Mouse (Mus musculus): ENCODE results near the gene Trabd2b.

The Trabd2b gene

DNA sequence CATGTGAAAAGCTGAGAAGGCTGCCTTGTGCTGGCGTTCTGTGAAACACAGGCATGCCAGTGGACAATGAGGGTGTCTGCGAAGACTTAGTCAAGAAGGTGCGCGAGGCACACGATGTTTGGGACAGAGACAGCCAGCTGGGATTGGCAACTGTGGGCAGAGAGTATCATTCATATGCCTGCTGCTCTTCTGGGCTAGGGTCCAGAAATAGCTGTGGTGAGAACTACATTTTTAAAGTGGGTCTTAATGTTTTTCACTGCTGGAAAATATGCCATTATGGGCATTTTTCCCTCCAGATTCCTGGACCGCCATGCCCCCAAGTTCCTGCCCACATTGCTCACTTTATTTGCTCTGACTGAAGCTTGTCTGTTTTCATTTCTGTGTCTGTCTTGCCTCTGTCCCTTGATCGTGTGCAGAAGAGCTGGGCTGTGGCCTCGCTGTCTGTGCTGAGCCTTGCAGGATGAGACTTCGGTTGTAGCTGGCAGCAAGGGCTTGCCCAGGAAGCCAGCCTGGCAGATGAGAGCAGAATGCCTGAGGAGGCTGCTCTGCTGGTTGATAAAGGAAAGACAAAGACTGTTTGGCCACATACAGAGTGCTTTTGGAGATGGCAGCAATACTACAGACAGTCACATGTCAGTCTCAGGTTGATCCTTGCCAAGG, 42.0 kb downstream of the Trabd2b start:
- DNase-seq, result no peak

DNA sequence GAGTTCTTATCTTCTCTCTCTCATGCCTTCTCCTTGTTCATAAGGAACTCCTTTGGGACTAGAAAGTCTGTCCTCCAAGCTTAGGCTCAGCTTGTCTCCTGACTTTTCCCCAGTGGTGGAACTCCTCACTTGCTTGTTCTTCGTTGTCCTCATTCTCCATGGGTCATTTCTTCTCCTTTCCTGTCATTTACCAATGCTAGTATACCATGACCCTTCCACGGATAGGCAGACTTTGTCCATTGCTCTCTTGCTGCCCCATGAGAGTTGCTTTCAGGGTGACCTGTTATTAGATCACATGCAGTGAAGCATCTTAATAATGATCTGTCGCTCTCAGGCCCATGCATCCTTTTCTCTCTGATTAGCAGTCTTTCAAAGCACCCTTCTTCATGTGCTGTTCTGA, 46.6 kb downstream of the Trabd2b start:
- DNase-seq, result no peak

DNA sequence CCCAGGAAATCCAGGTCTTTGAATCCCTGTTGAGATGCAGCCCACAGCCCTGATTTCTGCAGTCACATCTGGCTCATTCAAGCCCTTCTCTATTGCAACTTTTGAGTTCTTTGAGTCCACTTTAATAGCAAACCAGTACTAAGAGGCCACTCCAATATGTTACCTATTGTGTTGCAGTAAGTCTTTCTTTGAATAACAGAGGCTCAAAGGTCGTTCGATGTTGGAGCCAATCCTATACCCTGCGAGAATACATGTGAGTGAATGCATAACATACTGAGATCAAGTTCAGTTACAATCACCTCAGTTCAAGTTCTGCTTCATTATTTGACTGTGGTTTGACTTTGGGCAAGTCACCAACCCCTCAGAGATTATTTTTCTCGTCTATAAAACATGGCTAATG, 47.5 kb downstream of the Trabd2b start:
- DNase-seq, result no peak

DNA sequence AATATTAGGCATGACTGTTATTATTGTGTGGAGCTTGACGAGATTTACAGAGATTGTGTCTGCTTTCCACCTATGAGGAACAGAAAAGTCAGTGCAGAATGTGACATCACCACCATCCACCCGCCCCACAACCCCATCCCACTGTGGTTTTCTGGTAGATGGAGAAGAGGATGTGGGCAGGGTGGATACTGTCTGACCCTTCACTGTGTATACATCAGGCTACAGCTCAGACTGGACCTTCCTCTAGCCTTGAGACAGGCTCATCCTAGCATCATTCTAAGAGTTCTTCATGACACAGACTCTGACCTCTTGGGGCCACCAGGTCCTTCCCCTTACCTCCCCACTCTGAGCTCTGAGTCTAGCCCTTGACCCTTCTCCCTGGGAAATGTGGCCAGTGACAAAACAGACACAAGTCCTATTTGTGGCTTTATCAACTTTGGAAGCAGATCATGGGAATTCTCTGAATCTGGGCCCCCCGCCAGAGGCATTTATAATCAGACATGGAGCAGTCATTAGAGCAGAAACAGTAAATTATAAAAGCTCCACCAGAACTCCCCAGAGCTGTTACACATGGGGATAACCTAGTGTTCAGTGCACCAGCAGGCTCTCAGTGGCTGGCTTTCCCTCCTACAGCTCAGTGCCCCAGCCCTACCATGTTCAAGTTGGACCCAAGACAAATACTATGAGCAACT, 48.1 kb downstream of the Trabd2b start:
- DNase-seq, result peak; percentile 34

DNA sequence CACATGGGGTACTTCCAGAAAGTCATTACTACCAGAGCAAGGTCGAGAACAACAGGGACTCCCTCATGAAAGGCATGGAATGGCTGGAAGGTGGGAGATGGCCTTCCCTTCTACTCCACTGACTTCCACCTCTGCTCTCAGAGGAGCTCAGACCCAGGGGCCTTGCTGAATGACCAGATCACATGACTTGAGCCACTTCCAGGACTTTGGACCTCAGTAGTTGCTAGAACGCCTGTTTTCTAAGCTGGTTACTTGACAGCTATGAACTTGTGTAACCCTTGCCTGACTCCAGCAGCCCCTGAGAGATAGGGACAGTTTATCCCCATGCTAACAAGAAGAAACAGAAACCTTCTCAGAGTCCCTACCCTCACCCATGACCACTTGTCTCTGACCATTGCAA, 50.6 kb downstream of the Trabd2b start:
- peak; percentile 75 for DNase-seq

DNA sequence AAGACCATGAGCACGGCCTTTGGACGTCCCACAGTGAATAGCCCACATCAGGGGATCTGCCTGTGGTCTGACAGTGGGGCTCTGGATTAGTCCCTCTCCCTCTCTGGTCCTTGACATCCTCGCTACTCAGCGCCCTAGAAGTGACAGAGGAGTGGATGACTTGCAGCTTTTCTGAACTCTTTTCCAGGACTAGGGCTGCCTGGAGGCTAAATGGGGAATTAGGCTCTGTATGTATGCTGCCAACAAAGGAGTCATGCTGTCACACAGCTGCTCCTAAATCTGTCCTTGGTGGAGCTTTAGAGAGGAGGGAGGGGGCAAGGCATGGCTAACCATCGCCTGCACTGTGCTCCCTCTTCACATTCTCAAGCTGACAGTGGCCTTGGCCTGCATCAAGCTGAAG, 53.1 kb downstream of the Trabd2b start:
- no peak for DNase-seq

DNA sequence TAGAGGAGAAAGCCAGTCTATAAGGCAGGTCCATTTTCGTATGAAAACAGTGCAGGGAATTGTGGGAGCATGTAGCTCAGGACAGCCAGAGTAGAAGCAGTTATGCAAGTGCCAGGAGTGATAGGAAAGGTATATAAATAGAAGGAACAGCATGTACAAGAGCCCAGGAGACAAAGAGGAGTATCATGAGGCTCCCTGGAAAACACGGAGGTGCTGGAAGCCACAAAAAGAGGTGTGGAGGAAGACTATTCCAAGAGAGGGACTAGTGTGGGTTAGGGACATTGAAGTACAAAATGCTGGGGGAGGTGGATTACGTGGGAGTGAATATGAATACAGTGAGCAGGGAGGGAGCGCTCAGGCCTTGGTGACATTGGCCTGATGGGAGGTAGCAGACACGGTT, 53.9 kb downstream of the Trabd2b start:
- DNase-seq, result no peak

DNA sequence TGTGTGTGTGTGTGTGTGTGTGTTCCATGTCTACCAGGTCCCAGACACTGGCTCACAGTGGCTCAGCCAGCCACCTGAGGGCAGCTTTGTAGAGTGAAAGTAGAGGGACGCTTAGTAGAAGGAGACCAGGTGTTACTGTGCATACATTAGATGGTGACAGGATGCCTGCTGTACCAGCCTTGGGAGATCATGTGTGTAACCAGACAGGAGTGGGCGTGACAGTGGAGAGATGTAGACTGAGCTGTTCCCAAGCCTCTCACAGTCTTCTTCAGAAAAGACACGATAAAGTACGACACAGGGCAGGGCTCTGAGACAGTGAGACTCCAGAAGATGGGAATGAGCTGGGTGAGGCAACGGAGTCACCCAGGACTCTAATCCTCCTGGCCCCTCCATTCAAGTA, 54.6 kb downstream of the Trabd2b start:
- DNase-seq, result no peak

DNA sequence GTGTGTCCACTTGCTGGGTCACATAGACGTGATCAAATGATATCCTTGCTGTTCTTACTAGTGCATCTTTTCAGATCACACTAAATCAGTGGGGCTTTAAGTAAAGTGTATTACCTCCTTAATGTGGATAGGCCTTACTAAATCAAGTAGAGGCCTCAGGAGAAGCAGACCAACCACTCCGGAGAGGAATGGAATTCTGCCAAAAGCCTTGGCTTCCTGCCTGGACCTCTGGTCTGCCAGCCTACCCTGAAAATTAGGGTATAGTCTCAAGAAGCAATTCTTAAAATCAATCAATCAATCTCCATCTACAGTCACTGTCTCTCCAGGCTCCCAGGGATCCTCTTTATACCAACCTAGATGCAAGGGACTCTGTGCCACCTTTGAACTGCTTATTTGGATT, 59.1 kb downstream of the Trabd2b start:
- peak; percentile 64 for DNase-seq

DNA sequence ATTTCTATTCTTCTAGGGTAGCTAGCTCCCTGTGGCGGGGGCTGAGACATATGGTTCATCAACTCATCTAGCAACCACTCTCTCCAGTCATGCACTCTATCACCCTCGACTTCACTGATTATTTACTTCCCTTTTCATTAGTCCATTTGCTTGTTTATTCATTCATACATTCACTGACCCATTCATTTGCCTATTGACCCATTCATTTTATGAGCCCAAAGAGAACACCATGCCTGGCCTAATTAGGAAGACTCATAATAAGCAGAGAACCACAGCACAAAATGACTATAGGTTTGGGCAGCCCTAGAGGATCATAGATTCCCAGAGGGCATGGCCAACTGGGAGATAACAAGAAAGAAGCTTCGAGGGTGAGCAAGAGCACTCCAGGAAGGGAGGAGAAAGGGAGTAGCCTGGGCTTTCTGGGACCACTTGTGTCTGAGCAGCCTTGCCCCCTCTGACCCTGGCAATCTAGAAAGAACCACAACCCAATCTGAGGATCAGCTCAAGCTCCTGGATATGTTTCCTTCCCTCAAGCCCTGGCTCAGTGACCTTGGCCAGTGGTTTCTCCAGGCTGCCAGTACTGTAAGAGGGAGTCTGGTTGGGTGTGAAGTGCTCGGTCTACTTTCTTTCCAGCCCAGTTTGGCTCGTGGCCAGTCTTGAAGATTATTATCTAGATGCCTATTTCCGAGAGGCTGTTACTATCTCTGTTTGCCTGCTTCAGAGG, 61.0 kb downstream of the Trabd2b start:
- DNase-seq, result no peak

DNA sequence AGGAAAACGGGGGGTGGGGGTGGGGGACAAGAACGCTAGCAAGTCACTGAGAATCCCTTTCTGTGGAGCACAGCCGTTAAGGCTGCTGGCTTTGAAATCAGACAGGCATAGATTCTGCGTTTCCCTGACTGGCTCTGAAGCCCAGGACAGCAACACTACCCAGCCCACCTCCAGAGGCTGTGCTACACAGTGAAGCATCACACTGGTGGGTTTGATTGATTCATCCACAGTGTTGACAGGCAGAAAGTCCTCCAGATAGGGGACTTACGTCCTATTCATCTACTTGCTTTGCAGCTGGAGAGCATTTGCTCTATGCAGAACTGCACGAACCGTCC, 61.5 kb downstream of the Trabd2b start:
- no peak for DNase-seq

DNA sequence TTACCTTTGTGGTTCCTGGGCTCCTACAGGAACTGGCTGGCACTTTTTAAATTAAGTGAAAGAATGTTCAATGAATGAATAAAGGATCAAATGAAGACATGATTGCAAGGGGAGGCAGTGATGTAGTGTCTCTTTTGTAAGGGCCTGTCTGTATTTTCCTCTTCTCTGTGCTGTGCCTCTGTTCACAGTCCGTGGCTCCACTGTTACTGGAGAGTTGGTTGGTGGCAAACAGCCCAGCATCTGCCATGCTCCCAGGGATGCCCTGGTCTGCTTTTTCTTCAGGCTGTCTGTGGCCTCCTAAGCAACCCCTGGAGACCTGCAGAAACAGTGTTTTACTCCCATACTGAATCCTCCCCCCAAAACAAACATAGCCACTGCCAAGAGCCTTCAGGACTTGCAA, 63.4 kb downstream of the Trabd2b start:
- no peak for DNase-seq

DNA sequence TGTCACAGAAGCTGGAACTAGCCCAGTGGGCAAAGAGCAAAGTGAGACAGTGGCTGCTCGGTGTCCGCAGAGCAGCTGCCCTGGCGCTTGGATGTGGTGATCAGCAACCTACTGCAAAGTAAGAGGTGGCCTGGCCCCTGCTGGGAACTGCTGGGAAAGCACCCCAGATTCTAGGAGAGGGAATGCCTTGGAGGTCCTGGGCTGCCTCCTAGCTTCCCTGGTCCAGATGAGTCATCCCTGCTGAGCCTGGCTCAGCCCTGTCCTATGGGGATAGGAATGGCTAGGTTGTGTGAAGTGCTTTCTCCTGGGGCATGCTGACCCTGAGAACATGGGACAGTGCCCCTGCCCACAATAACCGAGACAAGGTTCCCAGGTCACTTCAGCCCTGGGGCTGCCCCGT, 65.6 kb downstream of the Trabd2b start:
- DNase-seq, result peak; percentile 61

DNA sequence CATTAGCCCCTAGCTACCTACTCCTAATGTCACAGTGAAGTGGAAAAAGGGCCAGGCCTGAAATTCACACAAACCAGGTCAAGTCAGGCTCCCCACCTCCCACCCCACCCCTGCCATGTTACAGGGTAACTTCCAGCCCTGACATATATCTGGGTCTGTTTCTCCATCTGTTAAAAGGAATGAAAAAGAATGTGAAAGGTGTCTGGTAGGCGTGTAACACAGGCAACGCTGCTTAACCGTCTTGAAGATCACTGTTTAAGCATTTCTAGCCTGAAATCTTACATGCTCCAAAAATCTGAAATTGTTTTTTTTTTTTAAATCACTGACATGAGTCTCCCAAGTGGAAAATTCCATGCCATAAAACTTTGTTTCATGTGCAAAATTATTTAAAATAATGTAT, 69.8 kb downstream of the Trabd2b start:
- no peak for DNase-seq

DNA sequence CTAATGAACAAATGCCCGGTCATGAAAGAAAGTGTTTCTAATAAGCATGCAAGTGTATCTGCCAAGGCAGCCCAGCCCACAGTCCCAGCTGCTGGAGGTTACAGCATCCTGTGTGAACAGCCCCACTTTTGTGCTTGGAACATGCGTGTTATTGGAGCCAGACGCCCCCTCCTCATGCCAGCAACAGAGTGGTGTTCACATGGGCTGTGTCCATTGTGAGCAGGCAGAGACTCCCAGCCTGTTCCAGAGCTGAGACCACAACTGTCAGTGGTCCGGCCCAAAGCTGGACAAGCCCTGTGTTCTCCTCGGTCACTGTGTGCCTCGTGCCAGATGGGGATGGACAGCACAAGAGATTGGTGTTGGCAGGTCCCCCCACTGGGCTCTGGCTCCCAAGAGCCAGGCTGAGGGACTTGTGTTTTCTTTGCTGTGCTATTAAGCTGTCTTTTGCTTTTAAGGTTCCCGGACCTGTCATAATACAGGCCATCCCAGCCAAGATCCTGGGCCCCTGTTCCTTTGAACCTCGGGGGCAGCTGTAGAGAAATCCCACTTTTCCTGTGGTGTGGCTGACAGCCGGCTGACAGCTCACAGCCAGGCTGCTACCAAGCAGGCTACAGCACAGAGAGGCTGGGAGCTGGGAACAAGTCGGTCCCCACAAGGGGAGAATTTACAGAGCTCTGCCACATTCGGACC, 70.7 kb downstream of the Trabd2b start:
- DNase-seq, result no peak

DNA sequence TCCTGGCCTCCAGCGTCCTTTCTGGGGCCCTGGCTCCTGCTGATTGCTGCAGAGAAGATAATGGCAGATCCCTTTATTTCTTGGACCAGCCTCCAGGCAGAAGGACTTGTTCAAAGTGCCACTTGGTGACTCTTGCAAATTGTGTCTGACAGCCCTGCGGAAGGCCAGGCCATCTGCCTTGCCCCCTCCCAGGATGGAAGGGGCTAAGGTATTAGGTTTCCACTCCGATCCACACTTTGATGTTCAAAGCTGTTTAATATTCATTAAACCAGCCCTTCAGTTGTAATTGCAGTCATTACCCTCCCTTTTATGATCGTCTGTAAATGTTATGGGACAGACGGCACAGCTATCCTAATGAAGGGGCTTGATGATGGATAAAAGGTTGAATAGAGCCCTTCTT, 75.0 kb downstream of the Trabd2b start:
- DNase-seq, result no peak

DNA sequence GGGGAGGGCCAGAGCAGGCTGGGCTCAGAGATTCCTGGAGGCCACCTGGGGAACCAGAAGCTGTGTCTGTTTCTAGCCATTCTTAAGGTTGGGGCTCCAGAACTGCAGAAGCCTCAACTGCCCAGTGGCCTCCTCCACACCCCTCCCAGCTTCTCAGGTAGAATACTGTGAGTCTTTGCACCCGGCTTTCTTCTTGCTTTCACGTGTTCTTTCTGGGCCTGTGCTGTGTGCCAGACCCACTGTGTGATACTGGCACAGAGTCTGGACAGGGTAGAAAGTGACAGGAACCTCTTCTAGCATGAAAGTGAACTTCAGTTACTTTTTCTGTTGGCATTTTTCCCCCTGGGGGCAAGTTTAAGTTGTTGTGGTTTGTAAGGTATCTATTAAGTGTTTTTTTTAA, 77.6 kb downstream of the Trabd2b start:
- DNase-seq, result no peak

DNA sequence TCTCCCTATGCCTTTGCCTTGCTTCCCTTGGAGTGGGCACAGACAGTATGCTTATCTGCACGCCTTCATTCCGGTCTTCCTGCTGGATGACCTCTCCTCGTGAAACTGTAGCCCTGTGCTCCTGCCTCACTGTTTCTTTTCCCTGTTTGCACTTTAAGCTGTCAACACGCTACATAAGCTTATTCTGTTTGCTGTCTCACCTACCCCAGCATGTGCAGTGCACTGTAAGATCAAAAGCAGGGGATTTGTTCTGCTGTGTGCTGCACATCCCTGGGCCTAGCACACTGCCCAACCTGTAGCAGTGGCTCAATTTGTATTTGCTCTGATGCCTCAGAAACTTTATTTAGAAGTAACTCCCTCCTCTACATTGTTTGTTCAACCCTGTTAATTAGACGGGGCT, 79.5 kb downstream of the Trabd2b start:
- DNase-seq, result no peak

DNA sequence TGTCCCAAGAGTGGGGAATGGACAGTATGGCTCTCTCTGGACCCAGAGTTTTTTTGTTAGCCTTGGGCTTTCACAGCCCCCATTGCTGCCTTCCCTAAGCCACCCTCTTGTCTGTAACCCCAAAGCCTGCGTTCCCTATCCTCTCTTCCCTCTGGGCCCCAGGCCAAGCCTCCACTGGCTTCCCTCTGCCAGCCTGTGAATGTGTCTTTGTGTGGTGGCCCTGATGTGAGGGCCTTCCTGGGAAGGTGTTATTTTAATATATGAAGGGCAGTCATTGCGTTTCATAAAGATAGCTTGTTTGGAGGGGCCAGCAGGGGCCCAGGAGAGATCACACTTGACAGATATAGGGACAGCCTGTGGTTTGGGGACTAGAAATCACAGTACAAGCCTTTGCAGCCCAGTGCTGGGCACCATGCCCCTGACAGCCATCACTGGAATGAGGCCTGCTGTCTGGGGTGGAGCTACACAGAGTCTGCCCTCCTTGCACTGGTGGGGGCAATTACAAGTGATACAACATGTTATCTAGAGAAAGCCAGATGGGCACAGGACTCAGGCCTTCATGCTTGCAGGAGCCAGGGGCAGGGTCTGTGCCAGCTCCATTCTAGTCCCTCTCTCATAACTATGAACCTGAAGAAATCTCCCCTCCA, 80.5 kb downstream of the Trabd2b start:
- no peak for DNase-seq

DNA sequence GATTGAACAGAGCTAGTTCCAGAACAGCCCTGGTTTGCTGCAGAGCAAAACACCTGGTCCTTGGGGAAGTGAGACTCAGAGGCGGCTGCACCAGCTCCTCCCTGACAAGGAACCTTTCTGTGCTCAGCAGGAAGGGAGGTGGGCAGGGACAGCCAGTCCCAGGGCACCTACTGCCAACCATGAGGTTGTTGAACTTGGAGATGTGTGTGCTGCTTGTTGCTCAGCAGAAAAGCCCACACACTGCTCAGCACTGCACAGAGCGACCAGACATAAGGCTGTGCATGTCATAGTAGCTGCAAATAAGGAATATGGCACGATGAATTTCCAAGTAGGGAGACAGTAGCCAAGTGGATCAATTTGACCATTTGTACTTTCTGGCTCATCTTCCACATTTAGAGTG, 81.2 kb downstream of the Trabd2b start:
- DNase-seq, result no peak

DNA sequence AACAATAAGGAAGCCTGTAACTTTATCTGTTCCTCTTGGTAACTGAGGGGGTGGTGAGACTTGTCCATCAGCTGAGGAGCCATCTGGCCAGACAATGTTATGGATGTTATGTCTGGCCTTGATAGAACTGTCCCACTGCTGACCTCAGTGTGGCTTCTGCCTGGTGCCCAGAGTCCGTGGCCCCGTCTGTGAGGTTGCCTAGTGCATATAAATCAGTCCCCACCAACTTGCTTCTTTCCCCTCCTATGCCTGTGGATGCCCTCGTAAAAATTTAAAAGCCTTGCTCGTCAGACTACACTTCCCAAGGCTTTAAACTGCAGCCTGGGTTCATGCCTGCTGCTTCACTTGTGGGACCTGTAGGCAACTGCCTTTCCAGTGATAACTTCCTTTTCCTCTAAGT, 85.6 kb downstream of the Trabd2b start:
- DNase-seq, result no peak

DNA sequence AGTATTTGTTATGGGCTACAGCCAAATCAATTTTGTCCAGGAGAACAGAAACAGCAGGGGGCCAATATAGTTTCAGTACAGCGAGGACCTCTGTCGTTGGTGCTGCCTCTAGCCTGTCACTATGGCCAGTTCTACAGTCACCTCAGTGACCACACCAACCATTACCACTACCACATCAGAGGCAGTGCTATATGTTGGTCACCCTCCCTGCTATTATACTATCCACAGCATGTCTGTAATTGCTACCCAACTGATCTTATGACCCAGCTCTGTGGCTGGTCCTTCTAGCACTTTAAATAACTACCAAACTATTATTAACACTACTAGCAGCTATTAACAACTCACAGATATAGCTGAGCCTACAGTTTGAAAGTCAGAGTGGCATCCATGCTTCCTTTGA, 87.5 kb downstream of the Trabd2b start:
- DNase-seq, result no peak

DNA sequence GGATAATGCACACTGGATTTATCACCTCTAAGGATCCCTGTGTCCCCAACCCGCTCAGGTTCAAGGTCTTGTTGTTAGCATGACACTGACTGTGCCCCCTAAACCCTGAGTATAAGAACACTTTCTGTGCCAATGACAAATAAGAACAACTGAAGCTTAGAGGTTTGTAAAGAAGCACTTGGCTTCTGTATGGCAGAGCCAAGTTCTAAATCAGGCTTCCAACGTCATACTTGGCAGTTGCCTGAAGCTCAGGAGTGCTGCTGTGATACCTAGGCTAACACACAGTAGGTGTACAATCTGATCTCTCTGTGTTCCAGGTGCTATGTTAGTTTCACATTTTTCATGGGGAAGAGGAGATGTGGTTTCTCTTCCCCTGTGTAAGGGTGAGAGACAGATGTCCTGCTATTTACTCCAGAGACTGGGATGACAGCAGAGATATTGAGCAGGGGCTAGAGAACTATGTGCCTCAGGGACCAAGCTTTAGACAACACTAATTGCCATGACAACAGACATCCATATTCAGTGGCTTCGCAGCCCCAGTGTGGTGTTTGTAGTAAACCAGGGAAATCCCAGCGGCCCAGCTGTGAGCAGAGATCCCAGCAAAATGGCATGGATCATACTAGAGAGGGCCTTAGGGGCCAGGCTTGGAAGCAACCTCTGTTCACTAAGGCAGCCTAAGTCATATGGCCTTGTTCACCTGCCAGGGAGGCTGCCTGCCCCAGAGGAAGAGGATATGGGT, 89.3 kb downstream of the Trabd2b start:
- DNase-seq, result no peak
